Mouse (Mus musculus): ENCODE data around the gene Epb41. TPM values are rescaled to one million over a fixed set of nuclear protein-coding genes. Genes with fewer than 3 reads are reported as not detected.

The Epb41 gene
- polyA plus RNA-seq, 1 experiment from 2014 or later, result 65.1 TPM

- Histone ChIP-seq H3K27ac (no peak overlapping the region), H3K36me3 (no peaks in the 10 kb centered on the region)
- ATAC-seq (replicated peaks; ENCODE audit: low FRiP score), result peak; percentile 52; the same call in 1 of the 2 replicates
These were observed 18.0 kb upstream of the Epb41 start for GRCm38 (mm10) chr4:132093136-132093535.

GRCm38 (mm10) chr4:132088921-132089320 lies 13.8 kb upstream of the Epb41 start:
- Histone ChIP-seq H3K27ac (no peak overlapping the region), H3K9me3 (replicated peaks) (no peaks in the 10 kb centered on the region), H3K9ac (no peak overlapping the region), H3K4me1 (no peaks in the 10 kb centered on the region), H3K4me2 (no peak overlapping the region), H3K4me3 (replicated peaks) (no peak overlapping the region), H3K27me3 (no peaks in the 10 kb centered on the region), H3K36me3 (no peaks in the 10 kb centered on the region)
- ATAC-seq (replicated peaks; ENCODE audit: low FRiP score), result no peak
- 17% methylated on average over 7 of the region's 7 CpGs for WGBS

More at GRCm38 (mm10) chr4:132093136-132093535, 18.0 kb upstream of the Epb41 start:
- Histone ChIP-seq H3K27me3 (no peaks in the 10 kb centered on the region), H3K9me3 (replicated peaks) (no peaks in the 10 kb centered on the region), H3K4me3 (replicated peaks) (no peak overlapping the region), H3K4me1 (no peaks in the 10 kb centered on the region), H3K9ac (no peak overlapping the region), H3K4me2 (no peak overlapping the region)
- 70% methylated on average over 6 of the region's 6 CpGs for WGBS

GRCm38 (mm10) chr4:132085114-132085513 lies 10.0 kb upstream of the Epb41 start:
- no peak for ATAC-seq (replicated peaks; ENCODE audit: low FRiP score)
- Histone ChIP-seq H3K4me2 (no peak overlapping the region), H3K9ac (no peak overlapping the region), H3K27me3 (no peaks in the 10 kb centered on the region), H3K9me3 (replicated peaks) (no peaks in the 10 kb centered on the region), H3K36me3 (no peaks in the 10 kb centered on the region), H3K4me1 (no peaks in the 10 kb centered on the region), H3K4me3 (replicated peaks) (no peak overlapping the region), H3K27ac (no peak overlapping the region)
- WGBS, result 85% methylated on average over 7 of the region's 7 CpGs

- Histone ChIP-seq H3K9ac (no peak overlapping the region), H3K36me3 (no peaks in the 10 kb centered on the region), H3K4me2 (no peak overlapping the region), H3K4me1 (peaks cover 28% of the 10 kb centered on the region), H3K9me3 (replicated peaks) (no peaks in the 10 kb centered on the region), H3K27me3 (no peaks in the 10 kb centered on the region), H3K27ac (no peak overlapping the region), H3K4me3 (replicated peaks) (no peak overlapping the region)
- ATAC-seq (replicated peaks; ENCODE audit: low FRiP score), result no peak
- WGBS, result 52% methylated on average over 4 of the region's 4 CpGs
These were observed 5.4 kb upstream of the Epb41 start for GRCm38 (mm10) chr4:132080492-132080983.

GRCm38 (mm10) chr4:132079555-132080275 lies 4.6 kb upstream of the Epb41 start:
- Histone ChIP-seq H3K9me3 (replicated peaks) (no peaks in the 10 kb centered on the region), H3K27ac (no peak overlapping the region), H3K9ac (no peak overlapping the region), H3K4me3 (replicated peaks) (no peak overlapping the region), H3K4me2 (peak overlapping the region; percentile 38), H3K4me1 (peaks cover 34% of the 10 kb centered on the region), H3K27me3 (no peaks in the 10 kb centered on the region), H3K36me3 (no peaks in the 10 kb centered on the region)
- 14% methylated on average over 19 of the region's 19 CpGs for WGBS
- ATAC-seq (replicated peaks; ENCODE audit: low FRiP score), result no peak

- Histone ChIP-seq H3K27ac (0 out of 2 replicates have a peak overlapping the region, but pooled peaks have one; percentile 10), H3K9ac (no peak overlapping the region), H3K27me3 (no peaks in the 10 kb centered on the region), H3K36me3 (no peaks in the 10 kb centered on the region), H3K4me2 (no peak overlapping the region), H3K9me3 (replicated peaks) (no peaks in the 10 kb centered on the region), H3K4me1 (peaks cover 45% of the 10 kb centered on the region), H3K4me3 (replicated peaks) (no peak overlapping the region)
- ATAC-seq (replicated peaks; ENCODE audit: low FRiP score), result no peak
- 68% methylated on average over 7 of the region's 7 CpGs for WGBS
These were observed 3.2 kb upstream of the Epb41 start for GRCm38 (mm10) chr4:132078296-132078714.

GRCm38 (mm10) chr4:132077445-132077844 lies 2.3 kb upstream of the Epb41 start:
- WGBS, result 76% methylated on average over 7 of the region's 7 CpGs
- ATAC-seq (replicated peaks; ENCODE audit: low FRiP score), result no peak; the same call in 1 of the 2 replicates
- no peak overlapping the region for H3K4me2 ChIP-seq

GRCm38 (mm10) chr4:132076480-132077405 lies 1.6 kb upstream of the Epb41 start:
- Histone ChIP-seq H3K4me3 (replicated peaks) (no peak overlapping the region), H3K9ac (no peak overlapping the region)

More at GRCm38 (mm10) chr4:132077445-132077844, 2.3 kb upstream of the Epb41 start:
- H3K9me3 ChIP-seq (replicated peaks), result no peaks in the 10 kb centered on the region
- H3K9ac ChIP-seq, result no peak overlapping the region
- H3K27ac ChIP-seq, result no peak overlapping the region
- no peaks in the 10 kb centered on the region for H3K36me3 ChIP-seq
- H3K27me3 ChIP-seq, result 0 out of 2 replicates have a peak, but pooled peaks cover 5% of the 10 kb centered on the region
- no peak overlapping the region for H3K4me3 ChIP-seq (replicated peaks)
- peaks cover 54% of the 10 kb centered on the region for H3K4me1 ChIP-seq

GRCm38 (mm10) chr4:132075796-132076195 lies 675 bp upstream of the Epb41 start:
- Histone ChIP-seq H3K27ac (peak overlapping the region; percentile 73), H3K27me3 (0 out of 2 replicates have a peak, but pooled peaks cover 7% of the 10 kb centered on the region), H3K4me1 (peaks cover 55% of the 10 kb centered on the region), H3K4me3 (replicated peaks) (peak overlapping the region; percentile 64), H3K4me2 (peak overlapping the region; percentile 97), H3K9ac (no peak overlapping the region), H3K36me3 (no peaks in the 10 kb centered on the region), H3K9me3 (replicated peaks) (no peaks in the 10 kb centered on the region)
- ATAC-seq (replicated peaks; ENCODE audit: low FRiP score), result no peak
- WGBS, result 31% methylated on average over 1 of the region's 1 CpGs

More at GRCm38 (mm10) chr4:132076480-132077405, 1.6 kb upstream of the Epb41 start:
- no peaks in the 10 kb centered on the region for H3K9me3 ChIP-seq (replicated peaks)
- peaks cover 54% of the 10 kb centered on the region for H3K4me1 ChIP-seq
- H3K4me2 ChIP-seq, result peak overlapping the region; percentile 10
- H3K36me3 ChIP-seq, result no peaks in the 10 kb centered on the region
- WGBS, result 27% methylated on average over 20 of the region's 20 CpGs
- H3K27me3 ChIP-seq, result 0 out of 2 replicates have a peak, but pooled peaks cover 6% of the 10 kb centered on the region
- peak; percentile 26; the same call in 1 of the 2 replicates for ATAC-seq (replicated peaks; ENCODE audit: low FRiP score)
- H3K27ac ChIP-seq, result peak overlapping the region; percentile 73

- no peaks in the 10 kb centered on the region for H3K9me3 ChIP-seq (replicated peaks)
- ATAC-seq (replicated peaks; ENCODE audit: low FRiP score), result peak; percentile 38; the same call in 1 of the 2 replicates
- 0 out of 2 replicates have a peak, but pooled peaks cover 8% of the 10 kb centered on the region for H3K27me3 ChIP-seq
- no peaks in the 10 kb centered on the region for H3K36me3 ChIP-seq
- WGBS, result under 1% methylated on average over 36 of the region's 42 CpGs
- peak within 1 kb of the TSS; percentile 74 for H3K9ac ChIP-seq
- H3K27ac ChIP-seq, result peak within 1 kb of the TSS; percentile 73
- H3K4me3 ChIP-seq (replicated peaks), result peak within 1 kb of the TSS; percentile 64
- H3K4me2 ChIP-seq, result peak within 1 kb of the TSS; percentile 97
- H3K4me1 ChIP-seq, result peaks cover 56% of the 10 kb centered on the region
These were observed 816 bp downstream of the Epb41 start, which contains the start of gene Gm10300 for GRCm38 (mm10) chr4:132074077-132074932. Gene Gm10300 (plus strand): TSS chr4:132074697.

GRCm38 (mm10) chr4:132072946-132073345 lies 2.2 kb downstream of the Epb41 start:
- 84% methylated on average over 6 of the region's 6 CpGs for WGBS
- no peak overlapping the region for H3K9ac ChIP-seq
- no peak for ATAC-seq (replicated peaks; ENCODE audit: low FRiP score)
- H3K36me3 ChIP-seq, result no peaks in the 10 kb centered on the region
- H3K27ac ChIP-seq, result no peak overlapping the region
- H3K27me3 ChIP-seq, result 0 out of 2 replicates have a peak, but pooled peaks cover 8% of the 10 kb centered on the region
- H3K4me1 ChIP-seq, result peaks cover 56% of the 10 kb centered on the region
- H3K4me3 ChIP-seq (replicated peaks), result no peak overlapping the region
- H3K4me2 ChIP-seq, result no peak overlapping the region
- no peaks in the 10 kb centered on the region for H3K9me3 ChIP-seq (replicated peaks)

Measured in kidney, embryonic 15.5 days (tissue).